Mouse (Mus musculus): ENCODE data around the gene Lamtor4. TPM values are rescaled to one million over a fixed set of nuclear protein-coding genes. Genes with fewer than 3 reads are reported as not detected.

Lamtor4 gene
- polyA plus RNA-seq, 1 experiment from 2014 or later: 125 TPM

DNA sequence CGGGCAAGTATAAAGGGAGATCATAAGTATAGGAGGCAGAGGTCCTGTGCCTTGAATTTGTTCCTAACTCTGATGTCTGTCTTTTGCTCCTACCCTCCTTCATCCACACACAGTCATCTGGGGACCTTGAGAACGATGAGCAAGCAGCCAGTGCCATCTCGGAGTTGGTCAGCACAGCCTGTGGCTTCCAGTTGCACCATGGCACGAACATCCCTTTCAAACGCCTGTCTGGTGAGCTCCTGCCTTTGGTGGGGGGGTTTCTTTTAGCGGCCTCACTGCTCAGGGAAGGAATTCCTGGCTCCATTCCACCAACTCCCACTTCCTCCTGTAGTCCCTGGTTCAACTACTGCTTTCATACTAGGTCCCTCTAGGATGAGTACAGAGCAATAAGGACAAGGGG, 3.3 kb downstream of the Lamtor4 start:
- POLR2A ChIA-PET: no interaction called here
- DNase-seq (ENCODE audit: low read depth, low spot score) (no peak), ATAC-seq (no peak)
- in situ Hi-C loops (cut with MboI; ENCODE audit: low pct_unique_long_range_greater_than_20kb): no loop called here
- H3K27me3 ChIP-seq: no peaks in the 10 kb centered on the region
- CTCF ChIA-PET: no interaction called here
- no peak for TF ChIP-seq CTCF (IDR thresholded peaks at IDR 0.05)

DNA sequence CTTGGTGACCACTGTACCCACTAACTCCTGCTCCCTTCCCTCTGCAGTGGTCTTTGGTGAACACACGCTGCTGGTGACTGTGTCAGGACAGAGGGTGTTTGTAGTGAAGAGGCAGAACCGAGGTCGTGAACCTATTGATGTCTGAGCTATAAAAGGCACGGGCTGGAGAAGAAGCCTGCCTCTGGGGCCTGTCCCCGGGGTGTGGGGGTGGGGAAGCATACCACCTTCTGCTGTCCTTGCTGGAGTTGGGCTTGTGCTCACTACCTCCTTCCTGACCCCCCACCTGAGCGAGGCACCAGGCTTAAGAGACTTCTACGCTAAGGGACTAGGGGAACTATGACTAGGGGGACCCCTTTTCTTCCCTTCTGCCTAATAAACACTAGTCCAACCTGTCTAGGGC, 3.7 kb downstream of the Lamtor4 start:
- POLR2A ChIA-PET: no interaction called here
- no peak for TF ChIP-seq CTCF (IDR thresholded peaks at IDR 0.05)
- ATAC-seq (no peak), DNase-seq (ENCODE audit: low read depth, low spot score) (no peak)
- CTCF ChIA-PET: no interaction called here
- in situ Hi-C loops (cut with MboI; ENCODE audit: low pct_unique_long_range_greater_than_20kb): no loop called here
- H3K27me3 ChIP-seq: no peaks in the 10 kb centered on the region

DNA sequence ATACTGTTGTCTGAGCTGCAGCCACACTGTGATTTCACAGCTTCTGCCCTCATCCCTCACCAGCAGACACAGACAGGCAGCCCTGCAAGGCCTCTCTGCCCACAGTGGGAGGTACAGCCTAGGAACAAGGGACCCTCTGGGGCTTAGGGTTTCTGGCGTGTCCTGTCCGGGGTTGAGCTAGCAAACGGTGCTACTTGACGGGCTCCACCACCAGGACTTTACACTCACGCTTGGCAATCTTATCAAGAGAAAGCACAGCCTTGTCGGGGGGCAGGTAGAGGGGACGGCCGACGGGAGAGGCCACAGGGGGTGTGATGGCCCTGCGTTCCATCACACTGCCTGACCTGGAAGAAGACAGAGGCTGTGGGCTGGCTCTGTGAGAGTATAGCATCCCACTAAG, 4.8 kb downstream of the Lamtor4 start:
- ChIA-PET POLR2A (no interaction called here), CTCF (interaction anchor here (0.7 kb wide), 1 partner anchor 9 kb away, joined by 3 read pairs; no protein-coding TSS in a partner anchor)
- no peak for TF ChIP-seq CTCF (IDR thresholded peaks at IDR 0.05)
- DNase-seq (ENCODE audit: low read depth, low spot score) (no peak), ATAC-seq (no peak)
- in situ Hi-C loops (cut with MboI; ENCODE audit: low pct_unique_long_range_greater_than_20kb): no loop called here
- H3K27me3 ChIP-seq: no peaks in the 10 kb centered on the region

DNA sequence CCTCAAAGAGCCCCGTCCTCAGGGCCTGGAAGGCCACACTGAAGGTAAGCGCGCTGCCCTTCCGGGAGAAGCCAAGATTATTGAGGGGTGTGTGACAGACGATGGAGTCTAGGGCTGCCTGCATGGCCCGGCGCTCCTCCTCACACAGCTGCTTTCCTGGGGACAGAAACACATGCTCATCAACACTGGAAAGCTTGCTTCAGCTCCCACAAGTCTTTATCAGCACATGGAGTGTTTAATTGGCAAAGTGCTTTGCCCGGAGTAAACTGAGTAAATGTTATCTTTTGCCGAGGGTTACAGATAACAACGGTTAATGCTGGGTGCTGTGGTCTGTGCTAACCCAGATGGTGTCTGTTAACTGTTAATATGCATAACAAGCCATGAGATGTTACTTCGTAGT, 5.6 kb downstream of the Lamtor4 start:
- in situ Hi-C loops (cut with MboI; ENCODE audit: low pct_unique_long_range_greater_than_20kb): no loop called here
- DNase-seq (ENCODE audit: low read depth, low spot score): no peak
- H3K27me3 ChIP-seq: no peaks in the 10 kb centered on the region
- ChIA-PET CTCF (no interaction called here), POLR2A (no interaction called here)
- ATAC-seq: no peak
- TF ChIP-seq CTCF (IDR thresholded peaks at IDR 0.05): no peak

DNA sequence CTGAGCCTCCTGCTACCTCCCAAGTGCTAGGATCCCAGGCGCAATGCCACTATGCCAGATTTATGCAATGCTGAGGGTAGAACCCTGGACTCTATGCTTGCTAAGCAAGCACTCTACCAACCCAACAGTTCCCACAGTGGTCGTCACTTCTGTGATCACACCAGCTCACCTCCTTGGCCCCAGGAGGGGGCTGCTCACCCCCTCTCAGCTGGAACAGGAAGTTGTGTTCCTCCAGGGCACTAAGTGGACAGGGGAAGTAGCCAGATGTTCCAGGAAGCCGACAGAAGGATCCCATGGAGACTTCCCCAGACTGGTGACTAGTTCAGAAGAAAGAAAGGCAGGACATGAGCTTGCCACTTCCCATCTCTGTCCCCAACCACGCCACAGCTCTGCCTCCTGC, 6.7 kb downstream of the Lamtor4 start:
- ChIA-PET CTCF (no interaction called here), POLR2A (interaction anchor here (2.6 kb wide), 1 partner anchor 11 kb away, joined by 10 read pairs; the partner anchor contains the start of gene Gal3st4)
- H3K27me3 ChIP-seq: no peaks in the 10 kb centered on the region
- no peak for TF ChIP-seq CTCF (IDR thresholded peaks at IDR 0.05)
- in situ Hi-C loops (cut with MboI; ENCODE audit: low pct_unique_long_range_greater_than_20kb): no loop called here
- DNase-seq (ENCODE audit: low read depth, low spot score) (no peak), ATAC-seq (no peak)

DNA sequence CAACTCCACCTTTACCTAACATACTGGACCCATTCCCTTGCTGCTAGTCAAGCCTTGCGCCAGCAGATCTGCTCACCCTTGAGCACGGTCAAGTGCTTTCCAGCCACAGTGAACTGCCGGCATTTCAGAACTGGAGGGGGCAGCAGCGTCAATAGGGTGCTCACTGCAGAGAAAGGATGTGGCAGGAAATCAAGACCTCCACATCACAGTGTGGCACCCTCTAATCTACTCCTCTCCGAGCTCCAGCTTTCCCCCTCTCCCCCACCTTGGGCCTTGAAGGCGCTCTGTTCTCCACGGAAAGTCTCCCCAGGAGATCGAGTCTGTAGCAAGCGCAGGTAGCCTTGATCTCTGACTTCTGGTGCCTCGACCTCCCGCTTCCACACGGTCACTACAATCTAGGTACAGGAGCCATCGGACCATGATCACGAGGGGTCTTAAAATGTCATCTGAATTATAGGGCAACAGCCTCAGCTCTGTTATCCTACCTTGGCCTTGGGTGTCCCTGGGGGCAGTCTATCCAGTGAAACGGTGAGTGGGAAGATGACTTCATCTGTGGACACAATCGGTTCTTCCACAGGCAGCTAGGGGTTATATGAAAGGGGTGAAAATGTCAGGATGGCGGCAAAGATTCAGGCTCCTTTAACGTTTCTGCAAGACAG, 7.4 kb downstream of the Lamtor4 start:
- no peak for TF ChIP-seq CTCF (IDR thresholded peaks at IDR 0.05)
- DNase-seq (ENCODE audit: low read depth, low spot score) (no peak), ATAC-seq (no peak)
- ChIA-PET CTCF (no interaction called here), POLR2A (interaction anchor here (1.3 to 3.5 kb wide), 3 partner anchors 10 to 16 kb away, joined by 5 to 12 read pairs (median 10); partner anchors contain the start of genes Gal3st4, Gm43720, Gpc2 and Stag3)
- no peaks in the 10 kb centered on the region for H3K27me3 ChIP-seq
- in situ Hi-C loops (cut with MboI; ENCODE audit: low pct_unique_long_range_greater_than_20kb): no loop called here

DNA sequence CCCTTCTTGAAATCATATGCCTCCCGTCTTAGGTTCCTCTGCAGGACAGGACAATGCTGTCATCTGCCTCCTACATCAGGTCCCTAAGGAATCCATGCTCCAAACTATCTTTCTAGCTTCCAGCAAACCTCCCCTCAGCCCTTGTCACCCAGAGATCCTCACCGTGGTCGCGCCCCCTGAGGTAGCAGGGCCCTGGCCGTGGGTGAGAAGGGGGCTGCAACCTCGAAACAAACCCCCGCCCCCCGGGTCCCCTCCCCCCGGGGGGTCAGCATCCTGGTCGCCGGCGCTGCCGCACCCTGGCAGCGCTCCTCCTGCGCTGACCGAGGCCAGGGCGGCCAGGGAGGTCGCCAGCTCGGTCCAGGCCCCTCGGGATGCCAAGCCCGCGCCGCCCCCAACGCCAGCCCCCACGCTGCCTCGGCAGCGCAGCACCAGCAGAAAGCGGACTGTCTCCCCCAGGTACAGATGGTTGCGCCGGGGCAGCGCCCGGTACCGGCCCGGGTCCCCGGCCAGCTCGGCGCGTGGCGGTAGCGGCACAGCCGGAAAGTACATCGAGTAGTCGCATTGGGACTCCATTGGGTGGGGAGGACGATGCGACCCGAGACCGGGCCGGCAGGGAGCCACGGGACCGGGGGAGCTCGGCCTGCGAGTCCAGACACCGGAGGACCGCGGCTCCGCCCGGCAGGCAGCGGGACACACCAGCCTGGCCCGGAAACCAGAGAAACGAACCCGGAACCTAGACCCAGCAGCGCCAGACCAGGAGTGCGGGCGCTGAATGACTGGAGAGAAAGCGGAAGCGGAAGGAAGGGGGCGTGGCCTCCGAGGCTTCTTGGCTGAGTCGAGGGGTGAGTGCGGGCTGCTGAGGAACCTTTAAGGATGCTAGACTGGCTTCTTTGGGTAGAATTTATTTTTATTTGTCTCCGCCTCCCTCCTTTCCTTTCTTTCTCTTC, 8.3 kb downstream of the Lamtor4 start, which contains the start of gene BC037034:
Gene BC037034, minus strand, starts transcription at position 774 of the 947 bp plus-strand sequence.
- POLR2A ChIA-PET: interaction anchor here (1.3 to 3.5 kb wide), 4 partner anchors 8 to 15 kb away, joined by 4 to 12 read pairs (median 8); partner anchors contain the start of genes Gal3st4, Gm43720, Gpc2 and Lamtor4
- H3K27me3 ChIP-seq: no peaks in the 10 kb centered on the region
- peak; percentile 94 for ATAC-seq
- CTCF ChIA-PET: no interaction called here
- no peak for TF ChIP-seq CTCF (IDR thresholded peaks at IDR 0.05)
- DNase-seq (ENCODE audit: low read depth, low spot score): no peak
- in situ Hi-C loops (cut with MboI; ENCODE audit: low pct_unique_long_range_greater_than_20kb): no loop called here

DNA sequence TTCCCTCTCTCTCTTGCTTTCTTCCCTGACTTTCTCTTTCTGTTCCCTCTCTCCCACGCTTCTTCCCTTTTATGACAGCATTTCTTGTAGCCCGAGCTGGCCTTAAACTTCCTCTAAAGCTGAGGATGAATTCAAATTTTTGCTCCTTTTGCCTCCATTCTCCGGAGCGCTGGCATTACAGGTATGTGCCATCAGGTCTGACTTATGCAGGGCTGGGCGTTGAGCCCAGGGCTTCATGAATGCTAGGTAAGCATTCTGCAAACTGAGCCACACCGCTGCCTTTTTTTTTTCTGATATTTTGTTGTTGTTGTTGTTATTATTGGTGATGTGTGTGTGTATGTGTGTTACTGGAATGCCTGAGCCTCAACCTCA, 8.9 kb downstream of the Lamtor4 start:
- no peak for DNase-seq (ENCODE audit: low read depth, low spot score)
- in situ Hi-C loops (cut with MboI; ENCODE audit: low pct_unique_long_range_greater_than_20kb): no loop called here
- no peaks in the 10 kb centered on the region for H3K27me3 ChIP-seq
- no peak for TF ChIP-seq CTCF (IDR thresholded peaks at IDR 0.05)
- peak; percentile 4 for ATAC-seq
- POLR2A ChIA-PET: interaction anchor here (0.6 to 3.5 kb wide), 6 partner anchors 9 to 15 kb away, joined by 3 to 12 read pairs (median 4); partner anchors contain the start of genes Gal3st4, Gm43720, Gpc2 and Lamtor4
- CTCF ChIA-PET: no interaction called here

DNA sequence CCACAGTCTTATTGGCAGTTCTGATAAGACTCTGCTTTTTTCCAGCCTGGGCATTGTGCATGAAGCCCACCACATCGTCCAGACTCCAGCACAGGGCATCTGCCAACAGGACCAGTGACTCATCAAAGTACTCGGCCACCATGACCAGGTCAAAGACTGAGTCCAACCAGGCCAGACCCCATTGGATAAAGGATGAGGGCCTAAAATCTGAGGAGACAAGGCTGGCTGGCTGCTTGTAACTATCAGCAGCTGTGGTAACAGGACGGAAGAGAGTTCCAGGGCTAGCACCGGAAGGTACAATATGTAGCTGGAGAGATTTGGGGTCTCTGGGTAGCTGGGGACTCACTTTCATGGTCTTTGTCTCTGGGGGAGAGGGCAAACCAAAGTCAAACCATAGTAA, 10.4 kb downstream of the Lamtor4 start:
- no peak for DNase-seq (ENCODE audit: low read depth, low spot score)
- no peak for TF ChIP-seq CTCF (IDR thresholded peaks at IDR 0.05)
- CTCF ChIA-PET: no interaction called here
- ATAC-seq: no peak
- POLR2A ChIA-PET: interaction anchor here (3.5 kb wide), 1 partner anchor 13 kb away, joined by 12 read pairs; the partner anchor contains the start of genes Gm43720, Gpc2 and Stag3
- in situ Hi-C loops (cut with MboI; ENCODE audit: low pct_unique_long_range_greater_than_20kb): no loop called here
- no peaks in the 10 kb centered on the region for H3K27me3 ChIP-seq

DNA sequence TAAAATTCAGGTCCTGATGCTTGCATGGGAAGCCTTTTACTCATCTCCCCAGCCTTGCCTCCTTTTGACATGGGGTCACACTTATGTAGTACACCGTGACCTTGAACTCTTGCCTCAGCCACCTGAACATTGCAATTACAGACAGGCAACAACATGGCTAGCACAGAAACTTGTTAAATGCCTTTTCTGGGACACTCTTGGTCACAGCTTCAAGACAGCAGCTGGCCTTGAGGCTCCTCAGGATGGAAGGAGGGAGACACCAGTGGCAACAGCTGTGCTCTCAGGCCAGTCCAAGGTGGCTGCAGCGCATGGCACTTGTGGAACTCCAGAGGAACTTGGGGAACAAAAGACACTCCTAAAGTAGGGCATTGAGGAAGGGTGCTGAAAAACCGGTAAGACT, 11.8 kb downstream of the Lamtor4 start:
- ATAC-seq (no peak), DNase-seq (ENCODE audit: low read depth, low spot score) (no peak)
- CTCF ChIA-PET: no interaction called here
- in situ Hi-C loops (cut with MboI; ENCODE audit: low pct_unique_long_range_greater_than_20kb): no loop called here
- POLR2A ChIA-PET: no interaction called here
- no peak for TF ChIP-seq CTCF (IDR thresholded peaks at IDR 0.05)
- H3K27me3 ChIP-seq: no peaks in the 10 kb centered on the region

DNA sequence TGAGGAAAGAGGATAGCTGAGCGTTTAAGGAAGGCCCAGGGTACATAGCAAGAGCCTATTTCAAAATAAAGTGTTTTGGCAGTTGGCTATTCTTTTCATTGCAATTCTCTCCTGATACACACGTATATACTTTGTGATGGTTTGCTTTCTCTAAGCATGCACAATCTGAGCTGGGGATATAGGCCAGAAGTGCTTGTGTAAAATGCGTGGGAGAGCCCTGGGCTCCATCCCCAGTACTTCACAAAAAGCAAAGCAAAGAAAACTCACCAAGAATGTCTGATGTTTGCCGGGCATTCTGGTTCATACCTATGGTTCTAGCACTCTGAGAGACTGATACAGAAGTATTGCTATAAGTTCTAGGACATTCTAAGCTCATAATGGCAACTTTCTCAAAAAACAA, 13.7 kb downstream of the Lamtor4 start:
- no peak for TF ChIP-seq CTCF (IDR thresholded peaks at IDR 0.05)
- in situ Hi-C loops (cut with MboI; ENCODE audit: low pct_unique_long_range_greater_than_20kb): no loop called here
- ChIA-PET CTCF (interaction anchor here (1.0 to 1.8 kb wide), 4 partner anchors 9 to 39 kb away, joined by 3 to 7 read pairs (median 3); partner anchors contain the start of gene Lamtor4), POLR2A (no interaction called here)
- H3K27me3 ChIP-seq: no peaks in the 10 kb centered on the region
- no peak for ATAC-seq
- no peak for DNase-seq (ENCODE audit: low read depth, low spot score)
